Mouse (Mus musculus) left cerebral cortex, adult 18-20 months (tissue): Measurements from ENCODE around the gene Vmn2r87. TPM values are rescaled to one million over a fixed set of nuclear protein-coding genes. Genes with fewer than 3 reads are reported as not detected.
"Not testable (repeated sequence)": the region's sequence is repeated elsewhere in the genome, so short reads cannot be mapped to it uniquely, and the experiment has no call there.

Source experiments
- DNase-seq, 2 experiments: peaks; one replicate each; pipeline ENCODE4 v3.0.0; 2021 to 2022; ENCODE audit warnings: low spot score in 2 of 2, mixed read lengths in 1 of 2
- long read RNA-seq, 2 experiments: library from polyadenylated mRNA; stranded (forward); transcript quantifications; one replicate each; pipeline ENCODE4 v2.0.0; 2021
- total RNA-seq, 2 experiments: library from RNA; stranded (reverse); gene quantifications; 2 replicates each; pipeline ENCODE4 v1.2.3; 2021

The Vmn2r87 gene
- total RNA-seq, result 1 to 10 TPM in 1 of 2 experiments, under 1 TPM in 1; 0.72 to 1.0 TPM
- long read RNA-seq, experiment 1, result 0 reads
- long read RNA-seq, experiment 2, result 0 reads

DNA sequence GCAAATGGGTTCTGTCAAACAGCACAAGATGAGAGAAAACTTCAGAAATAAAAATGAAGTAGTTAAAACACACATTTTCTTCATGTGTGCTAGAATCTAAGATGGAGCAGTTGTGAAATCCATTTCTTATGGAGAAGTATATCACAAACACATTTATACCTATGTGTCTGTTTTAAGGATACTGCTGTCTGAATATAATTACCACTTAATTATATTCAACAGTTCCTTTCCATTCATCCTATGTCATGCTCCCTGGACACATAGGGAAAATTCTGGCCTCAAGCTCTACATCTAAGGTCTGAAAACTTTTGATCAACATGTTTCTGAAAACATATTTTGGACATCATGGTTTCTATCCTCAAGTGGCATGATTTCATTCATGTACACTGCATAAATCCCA is at the start of gene Vmn2r87:
Gene Vmn2r87, minus strand, starts transcription at position 101 of the 400 bp plus-strand sequence.
- DNase-seq, result no peak

- not testable (repeated sequence) for DNase-seq
Measured at GRCm38 (mm10) chr10:130544331-130544730, 47.1 kb upstream of the Vmn2r87 start.

- peak; percentile 70 to 82 for DNase-seq
Measured at GRCm38 (mm10) chr10:130541931-130542691, 44.9 kb upstream of the Vmn2r87 start.

- no peak for DNase-seq
Measured at GRCm38 (mm10) chr10:130536101-130536500, 38.9 kb upstream of the Vmn2r87 start.

GRCm38 (mm10) chr10:130527926-130528325 is 30.7 kb upstream of the Vmn2r87 start:
- no peak for DNase-seq

DNA sequence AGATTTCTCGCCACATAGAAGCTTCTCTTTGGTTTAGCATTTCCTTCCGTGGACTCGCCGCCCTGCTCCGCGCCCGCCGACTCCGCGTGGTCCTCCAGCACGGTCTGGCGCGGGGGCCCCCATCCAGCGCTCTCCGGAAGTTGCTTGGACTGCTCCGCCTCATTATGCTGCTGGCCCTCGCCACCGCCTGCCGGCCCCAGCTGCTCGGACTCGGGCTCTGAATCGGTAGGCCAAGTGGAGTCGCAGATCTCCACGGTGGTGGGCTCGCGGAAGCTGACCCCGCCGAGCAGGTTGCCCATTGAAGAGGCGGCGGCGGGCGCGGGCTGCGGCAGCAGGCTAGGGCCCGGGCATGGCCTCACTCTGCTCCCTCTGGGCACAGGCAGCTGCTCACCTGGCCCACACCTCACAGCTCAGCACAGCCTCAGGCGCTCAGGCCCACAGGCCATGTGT is 26.9 kb downstream of the Vmn2r87 start:
- DNase-seq, result peak; percentile 11 to 34

- not testable (repeated sequence) for DNase-seq
Measured at GRCm38 (mm10) chr10:130455950-130456349, 41.2 kb downstream of the Vmn2r87 start, which contains the start of gene Vmn2r86. Gene Vmn2r86, minus strand, starts transcription at chr10:130456050.

DNA sequence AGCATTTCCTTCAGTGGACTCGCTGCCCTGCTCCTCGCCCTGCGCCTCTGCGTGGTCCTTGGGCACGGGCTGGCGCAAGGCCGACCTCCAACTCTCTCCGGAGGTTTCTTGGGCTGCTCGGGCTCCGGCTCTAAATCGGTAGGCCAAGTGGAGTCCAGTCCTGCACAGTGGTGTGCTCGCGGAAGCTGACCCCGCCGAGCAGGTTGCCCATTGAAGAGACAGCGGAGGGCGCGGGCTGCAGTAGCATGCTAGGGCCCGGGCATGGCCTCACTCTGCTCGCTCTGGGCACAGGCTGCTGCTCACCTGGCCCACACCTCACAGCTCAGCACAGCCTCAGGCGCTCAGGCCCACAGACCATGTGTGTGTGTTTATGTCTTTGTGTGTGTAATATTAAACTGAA is 52.4 kb downstream of the Vmn2r87 start:
- DNase-seq, result no peak

DNA sequence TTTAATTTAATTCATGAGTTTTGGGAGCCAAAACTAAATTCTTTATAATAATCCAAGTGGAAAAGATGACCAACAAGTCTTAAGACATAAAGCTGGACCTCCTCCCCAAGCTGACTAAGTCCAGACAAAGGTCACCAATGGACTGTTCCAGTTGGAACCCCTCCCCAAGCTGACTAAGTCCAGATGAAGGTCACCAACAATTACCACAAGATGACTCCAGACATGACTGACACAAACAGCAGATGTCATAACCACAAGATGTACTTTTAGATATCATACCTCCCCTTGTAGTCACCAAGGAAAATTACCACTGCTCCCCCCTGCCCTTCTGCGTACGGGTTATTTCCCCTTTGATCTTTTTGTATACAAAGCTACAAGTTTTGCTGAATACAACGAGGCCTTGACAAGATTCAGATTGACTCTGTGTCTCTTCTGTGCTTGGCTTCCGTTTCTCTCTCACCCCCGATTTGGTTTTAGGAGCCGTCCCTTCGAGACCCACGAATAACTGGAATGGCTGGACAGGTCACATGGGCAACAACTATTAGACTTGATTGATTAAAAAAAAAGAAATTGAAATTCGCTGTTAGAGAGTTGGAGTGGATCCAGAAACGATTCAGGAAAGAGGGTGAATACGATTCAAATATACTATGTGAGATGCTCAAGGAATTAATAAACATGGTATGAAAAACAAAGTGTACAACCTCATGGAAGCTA is 62.9 kb downstream of the Vmn2r87 start:
- DNase-seq, result not testable (repeated sequence)

DNA sequence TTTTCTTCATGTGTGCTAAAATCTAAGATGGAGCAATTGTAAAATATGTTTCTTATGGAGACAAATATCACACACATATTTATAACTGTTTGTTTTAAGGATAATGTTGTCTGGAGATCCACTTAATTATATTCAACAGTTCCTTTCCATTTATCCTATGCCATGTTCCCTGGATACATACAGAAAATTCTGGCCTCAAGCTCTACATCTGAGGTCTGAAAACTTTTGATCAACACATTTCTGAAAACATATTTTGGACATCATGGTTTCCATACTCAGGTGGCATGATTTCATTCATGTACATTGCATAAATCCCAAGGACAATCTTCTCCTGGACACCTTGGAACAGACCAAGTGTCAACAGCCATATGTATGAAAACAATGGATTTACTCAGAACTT is 67.6 kb downstream of the Vmn2r87 start, which contains the start of gene Vmn2r85:
Gene Vmn2r85, minus strand, starts transcription at position 101 of the 400 bp plus-strand sequence.
- not testable (repeated sequence) for DNase-seq

DNA sequence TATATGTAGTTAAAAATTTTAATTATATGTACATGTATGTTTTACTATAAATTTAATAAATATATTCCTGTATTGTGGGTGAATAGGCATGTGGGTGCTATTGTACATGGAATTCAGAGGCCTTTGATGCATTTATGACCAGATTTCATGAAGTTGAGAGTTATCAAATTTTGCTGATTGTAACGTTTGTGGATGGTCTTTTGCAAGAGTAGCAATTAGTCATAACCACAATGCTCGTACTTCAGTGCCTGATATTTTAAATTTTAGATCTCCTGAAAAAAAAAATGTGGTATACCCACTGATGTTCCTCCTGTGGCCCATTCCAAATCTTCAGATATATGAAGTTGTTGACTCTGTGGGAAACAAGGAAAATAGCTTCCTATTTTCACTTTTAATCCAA is 74.8 kb downstream of the Vmn2r87 start:
- not testable (repeated sequence) for DNase-seq

Other genes with a start within 250 kb of the Vmn2r87 start
- under 1 TPM; 0.14 to 0.19 TPM for gene Neurod4, start 217.2 kb downstream of the Vmn2r87 start, total RNA-seq
- 1 to 10 TPM; 1.9 to 2.2 TPM for gene Tespa1, start 174.5 kb downstream of the Vmn2r87 start, total RNA-seq
- gene Vmn2r84, start 103.1 kb downstream of the Vmn2r87 start, total RNA-seq, result under 1 TPM; 0.26 to 0.37 TPM
- under 1 TPM; 0.58 to 0.70 TPM for gene Vmn2r85, start 67.7 kb downstream of the Vmn2r87 start, total RNA-seq
- gene Vmn2r86, start 41.3 kb downstream of the Vmn2r87 start, total RNA-seq, result under 1 TPM; 0.12 to 0.28 TPM